Mouse (Mus musculus) gastrocnemius, postnatal 14 days (tissue): ENCODE results near the gene Cplane1. TPM values are rescaled to one million over a fixed set of nuclear protein-coding genes. Genes with fewer than 3 reads are reported as not detected.

Experiments
- DNase-seq: peaks from one replicate; pipeline ENCODE4 v3.0.0; 2021; ENCODE audit warnings: mixed read lengths
- intact Hi-C: fragments of 180-260 bp; cut with DNase I; formaldehyde crosslinking; loops from one replicate; pipeline ENCODE4 v1.15.1; 2025; ENCODE audit warnings: low total_unique reads
- total RNA-seq, 2 experiments: library from RNA; stranded (reverse); gene quantifications; 2 replicates each; pipeline ENCODE4 v1.2.3; 2021

Gene Cplane1
- total RNA-seq, 2 experiments from 2014 or later: 3.3 to 3.8 TPM

- intact Hi-C loops: no loop called here
- no peak for DNase-seq
Observed at GRCm38 (mm10) chr15:8282155-8282554, 113.2 kb downstream of the Cplane1 start.

- intact Hi-C loops: loop anchor here (5.0 kb wide), 1 partner anchor 41 kb away; no protein-coding TSS in a partner anchor
- DNase-seq: no peak
Observed at GRCm38 (mm10) chr15:8291251-8291650, 122.3 kb downstream of the Cplane1 start.

- intact Hi-C loops: loop anchor here (5.0 kb wide), 1 partner anchor 38 kb away; no protein-coding TSS in a partner anchor
Observed at GRCm38 (mm10) chr15:8294150-8294549, 125.2 kb downstream of the Cplane1 start.

GRCm38 (mm10) chr15:8302944-8303343 is 134.0 kb downstream of the Cplane1 start:
- DNase-seq: no peak
- intact Hi-C loops: no loop called here

More at GRCm38 (mm10) chr15:8294150-8294549, 125.2 kb downstream of the Cplane1 start:
- DNase-seq: no peak

GRCm38 (mm10) chr15:8305474-8305873 is 136.6 kb downstream of the Cplane1 start:
- DNase-seq: no peak
- intact Hi-C loops: no loop called here

GRCm38 (mm10) chr15:8317381-8317780 is 148.5 kb downstream of the Cplane1 start:
- intact Hi-C loops: no loop called here

GRCm38 (mm10) chr15:8319191-8319590 is 150.3 kb downstream of the Cplane1 start:
- intact Hi-C loops: no loop called here
- DNase-seq: no peak

More at GRCm38 (mm10) chr15:8317381-8317780, 148.5 kb downstream of the Cplane1 start:
- no peak for DNase-seq

Other genes starting within 250 kb of the Cplane1 start
- 10 to 100 TPM; 24.5 to 25.7 TPM for gene Wdr70, start 69.9 kb upstream of the Cplane1 start, total RNA-seq
- gene Nup155, start 59.8 kb upstream of the Cplane1 start, total RNA-seq: 1 to 10 TPM; 7.9 to 8.9 TPM